Mouse (Mus musculus): Measurements from ENCODE around the gene B4gat1. TPM values are rescaled to one million over a fixed set of nuclear protein-coding genes. Genes with fewer than 3 reads are reported as not detected.
A peak's percentile ranks its signal among the peaks of the same experiment; 100 is the strongest.

Gene B4gat1
- polyA plus RNA-seq, 1 experiment, result 5.9 TPM

DNA sequence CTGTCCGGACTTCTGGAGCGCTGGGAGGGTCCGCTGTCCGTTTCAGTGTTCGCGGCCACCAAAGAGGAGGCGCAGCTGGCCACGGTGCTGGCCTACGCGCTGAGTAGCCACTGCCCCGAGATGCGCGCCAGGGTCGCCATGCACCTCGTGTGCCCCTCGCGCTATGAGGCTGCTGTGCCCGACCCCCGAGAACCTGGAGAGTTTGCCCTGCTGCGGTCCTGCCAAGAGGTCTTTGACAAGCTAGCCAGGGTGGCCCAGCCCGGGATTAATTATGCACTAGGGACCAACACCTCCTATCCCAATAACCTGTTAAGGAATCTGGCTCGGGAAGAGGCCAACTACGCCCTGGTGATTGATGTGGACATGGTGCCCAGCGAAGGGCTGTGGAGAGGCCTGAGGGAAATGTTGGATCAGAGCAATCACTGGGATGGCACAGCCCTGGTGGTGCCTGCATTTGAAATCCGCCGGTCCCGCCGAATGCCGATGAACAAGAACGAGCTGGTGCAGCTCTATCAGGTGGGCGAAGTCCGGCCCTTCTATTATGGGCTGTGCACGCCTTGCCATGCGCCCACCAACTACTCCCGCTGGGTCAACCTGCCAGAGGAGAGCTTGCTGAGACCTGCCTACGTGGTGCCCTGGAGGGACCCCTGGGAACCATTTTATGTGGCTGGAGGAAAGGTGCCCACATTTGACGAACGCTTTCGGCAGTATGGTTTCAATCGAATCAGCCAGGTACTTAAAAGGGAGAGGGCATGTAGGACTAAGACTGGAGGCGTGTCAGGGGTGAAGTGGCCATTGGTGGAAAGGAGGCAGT is 882 bp downstream of the B4gat1 start:
- Histone ChIP-seq H3K27ac (ENCODE audit: control insufficient read depth, insufficient read depth, low read depth, low read length, poor library complexity) (no peak overlapping the region), H3K4me3 (replicated peaks; ENCODE audit: control insufficient read depth, low read depth, low read length) (peak overlapping the region; percentile 91), H3K4me1 (ENCODE audit: control insufficient read depth, insufficient read depth, low read length) (no peaks in the 10 kb centered on the region; the same call in 1 of the 2 replicates)
- TF ChIP-seq POLR2A (IDR thresholded peaks at IDR 0.05; ENCODE audit: borderline replicate concordance, control insufficient read depth, low read depth, low read length) (no peak), CTCF (IDR thresholded peaks at IDR 0.05; ENCODE audit: control insufficient read depth, insufficient read depth, low read length) (no peak)
- WGBS, result 26% methylated on average over 41 of the region's 41 CpGs

DNA sequence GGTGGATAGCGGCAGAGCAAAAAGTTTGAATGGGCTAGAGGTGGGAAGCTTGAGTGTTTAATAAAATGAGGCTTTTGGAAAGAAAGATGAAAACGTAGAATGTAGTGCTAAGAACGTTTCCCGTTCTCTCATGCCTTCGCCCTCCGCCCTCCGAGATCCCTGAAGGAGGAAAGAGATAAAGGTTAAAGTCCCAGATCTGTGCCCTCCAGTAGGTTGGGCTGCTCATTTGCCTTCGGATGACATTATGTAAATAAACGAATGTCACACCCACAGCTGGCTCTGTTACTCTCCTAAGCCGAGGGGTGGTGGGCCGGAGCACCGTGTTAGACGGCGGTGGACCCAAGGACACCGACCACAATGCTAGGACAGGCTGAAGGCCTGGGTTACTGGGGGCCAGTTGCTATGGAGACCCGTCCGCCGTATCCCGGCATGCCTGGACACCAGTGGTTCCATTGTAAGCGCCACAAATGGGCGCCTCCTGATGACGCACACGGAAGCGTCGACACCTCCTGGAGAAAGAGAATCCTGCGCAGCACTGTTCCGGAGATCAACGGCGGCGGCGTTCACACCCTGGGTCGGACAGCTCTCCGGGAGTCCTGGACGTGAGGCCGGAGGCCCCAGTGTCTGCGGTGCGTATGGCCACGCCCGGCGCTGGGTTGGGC is 2.4 kb downstream of the B4gat1 start, which contains the start of gene Brms1:
Gene Brms1, plus strand, starts transcription at position 493 of the 662 bp plus-strand sequence.
- no peaks in the 10 kb centered on the region; the same call in 1 of the 2 replicates for H3K4me1 ChIP-seq (ENCODE audit: control insufficient read depth, insufficient read depth, low read length)
- WGBS, result 3% methylated on average over 40 of the region's 40 CpGs

DNA sequence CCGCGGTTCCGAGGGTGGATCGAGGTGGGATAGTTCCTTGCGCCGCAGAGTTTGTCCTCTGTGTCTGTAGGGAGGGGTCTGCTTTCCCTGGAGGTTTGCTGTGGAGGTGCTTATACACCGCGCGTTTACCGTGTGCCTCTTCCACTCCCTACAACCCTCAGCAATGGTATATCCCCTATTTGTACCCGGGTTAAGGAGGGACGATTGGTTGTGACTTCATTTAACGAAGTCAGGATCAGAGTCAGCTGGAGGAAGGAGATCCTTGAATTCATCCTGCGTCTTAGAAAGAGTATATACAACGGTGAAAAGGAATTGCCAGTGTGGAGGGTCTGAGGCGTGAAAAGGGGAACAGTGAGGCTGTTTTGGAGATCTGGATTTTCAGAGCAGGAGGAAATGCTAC is 3.0 kb downstream of the B4gat1 start:
- 2% methylated on average over 16 of the region's 16 CpGs for WGBS
- Histone ChIP-seq H3K4me3 (replicated peaks; ENCODE audit: control insufficient read depth, low read depth, low read length) (peak overlapping the region; percentile 95), H3K27ac (ENCODE audit: control insufficient read depth, insufficient read depth, low read depth, low read length, poor library complexity) (peak overlapping the region; percentile 57; the same call in 1 of the 2 replicates), H3K4me1 (ENCODE audit: control insufficient read depth, insufficient read depth, low read length) (no peaks in the 10 kb centered on the region; the same call in 1 of the 2 replicates)
- TF ChIP-seq POLR2A (IDR thresholded peaks at IDR 0.05; ENCODE audit: borderline replicate concordance, control insufficient read depth, low read depth, low read length) (no peak), CTCF (IDR thresholded peaks at IDR 0.05; ENCODE audit: control insufficient read depth, insufficient read depth, low read length) (no peak)

More for the DNA sequence above, 2.4 kb downstream of the B4gat1 start, which contains the start of gene Brms1:
- TF ChIP-seq CTCF (IDR thresholded peaks at IDR 0.05; ENCODE audit: control insufficient read depth, insufficient read depth, low read length) (no peak), POLR2A (IDR thresholded peaks at IDR 0.05; ENCODE audit: borderline replicate concordance, control insufficient read depth, low read depth, low read length) (peak; percentile 74; the same call in 1 of the 2 replicates)
- peak within 1 kb of the TSS; percentile 57; the same call in 1 of the 2 replicates for H3K27ac ChIP-seq (ENCODE audit: control insufficient read depth, insufficient read depth, low read depth, low read length, poor library complexity)
- peak within 1 kb of the TSS; percentile 95 for H3K4me3 ChIP-seq (replicated peaks; ENCODE audit: control insufficient read depth, low read depth, low read length)

DNA sequence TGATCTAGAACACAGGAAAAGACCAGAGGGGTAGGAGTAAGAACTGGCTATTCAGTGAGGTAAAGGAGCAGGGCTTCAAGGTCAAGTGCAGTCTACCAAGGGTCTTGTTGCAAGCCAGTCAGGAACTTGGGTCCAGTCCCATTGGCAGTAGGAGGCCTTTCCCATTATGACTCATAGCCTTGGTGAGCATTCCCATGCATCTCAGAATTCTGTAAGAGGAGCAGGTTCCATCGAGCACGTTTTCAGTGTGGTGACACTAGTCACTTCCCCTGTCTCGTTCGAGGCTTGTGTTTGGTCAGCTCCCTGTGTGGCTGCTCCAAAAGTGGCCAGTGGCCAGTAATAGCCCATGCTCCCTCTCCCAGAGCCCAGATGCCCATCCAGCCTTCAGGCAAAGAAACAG is 6.9 kb downstream of the B4gat1 start:
- WGBS, result 73% methylated on average over 4 of the region's 4 CpGs
- no peak overlapping the region for H3K4me3 ChIP-seq (replicated peaks; ENCODE audit: control insufficient read depth, low read depth, low read length)
- no peaks in the 10 kb centered on the region; the same call in 1 of the 2 replicates for H3K4me1 ChIP-seq (ENCODE audit: control insufficient read depth, insufficient read depth, low read length)
- TF ChIP-seq POLR2A (IDR thresholded peaks at IDR 0.05; ENCODE audit: borderline replicate concordance, control insufficient read depth, low read depth, low read length) (no peak), CTCF (IDR thresholded peaks at IDR 0.05; ENCODE audit: control insufficient read depth, insufficient read depth, low read length) (no peak)
- H3K27ac ChIP-seq (ENCODE audit: control insufficient read depth, insufficient read depth, low read depth, low read length, poor library complexity), result no peak overlapping the region

DNA sequence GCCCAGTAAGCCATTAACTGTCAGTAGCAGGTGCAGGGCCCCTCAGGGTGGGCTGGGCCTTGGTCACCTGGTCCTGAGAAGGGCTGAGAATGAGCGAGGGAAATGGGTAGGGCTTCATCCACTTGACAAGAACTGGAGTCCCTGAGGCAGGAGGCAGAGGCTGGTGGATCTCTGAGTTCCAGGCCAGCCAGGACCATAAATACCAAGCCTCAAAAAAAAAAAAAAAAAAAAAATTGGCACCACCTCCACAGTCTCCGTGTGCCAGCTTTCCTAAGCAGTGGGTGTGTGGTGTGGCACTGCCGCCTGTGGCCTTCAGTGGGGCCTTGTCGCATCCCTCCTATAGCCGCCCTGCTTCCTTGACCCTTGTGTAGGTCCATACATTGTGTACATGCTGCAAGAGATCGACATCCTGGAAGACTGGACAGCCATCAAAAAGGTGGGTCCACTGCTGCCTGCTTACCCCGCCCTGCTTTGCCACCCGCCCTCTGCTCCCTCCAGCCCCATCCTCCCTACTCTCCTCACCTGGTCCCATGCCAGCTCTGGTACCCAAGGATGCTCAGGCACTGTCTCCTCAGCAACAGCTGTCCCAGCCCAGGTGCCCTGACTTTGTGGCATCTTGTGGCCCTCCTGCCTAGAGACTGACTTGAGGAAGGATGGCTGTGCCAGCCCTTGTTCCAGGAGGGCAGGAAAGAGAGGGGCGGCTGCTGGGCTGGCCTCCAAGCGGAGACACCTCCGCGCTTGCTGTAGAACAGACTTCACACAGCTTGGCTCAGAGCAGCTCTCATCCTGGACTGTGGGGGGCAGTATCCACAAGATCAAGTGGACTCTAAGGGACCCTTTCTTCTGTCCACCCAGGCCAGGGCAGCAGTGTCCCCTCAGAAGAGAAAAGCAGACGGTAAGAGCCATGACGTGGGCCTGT is 9.8 kb downstream of the B4gat1 start:
- H3K4me3 ChIP-seq (replicated peaks; ENCODE audit: control insufficient read depth, low read depth, low read length), result no peak overlapping the region
- TF ChIP-seq POLR2A (IDR thresholded peaks at IDR 0.05; ENCODE audit: borderline replicate concordance, control insufficient read depth, low read depth, low read length) (no peak), CTCF (IDR thresholded peaks at IDR 0.05; ENCODE audit: control insufficient read depth, insufficient read depth, low read length) (peak; percentile 4; the same call in 1 of the 2 replicates)
- 86% methylated on average over 14 of the region's 14 CpGs for WGBS
- H3K27ac ChIP-seq (ENCODE audit: control insufficient read depth, insufficient read depth, low read depth, low read length, poor library complexity), result no peak overlapping the region
- no peaks in the 10 kb centered on the region for H3K4me1 ChIP-seq (ENCODE audit: control insufficient read depth, insufficient read depth, low read length)

DNA sequence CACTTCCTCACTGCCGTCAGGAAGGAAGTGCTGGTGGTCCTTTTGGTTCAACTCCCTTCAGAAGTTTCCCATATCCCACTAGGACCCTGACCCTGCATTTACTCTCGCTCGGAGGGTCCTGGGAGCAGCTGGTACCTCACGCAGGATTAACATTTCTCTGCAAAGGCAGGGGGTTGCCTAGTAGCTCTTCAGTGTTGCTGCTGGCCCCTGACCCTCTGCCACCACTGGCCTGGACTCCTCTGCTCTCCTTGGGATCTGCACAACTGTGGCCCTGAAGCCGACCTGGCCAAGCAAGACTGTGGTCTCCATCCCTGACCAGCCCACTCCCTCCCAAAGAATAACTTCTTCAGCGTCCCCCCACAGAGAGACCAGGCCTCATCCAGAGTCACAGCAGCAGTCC is 10.7 kb downstream of the B4gat1 start:
- H3K4me1 ChIP-seq (ENCODE audit: control insufficient read depth, insufficient read depth, low read length), result no peaks in the 10 kb centered on the region
- TF ChIP-seq CTCF (IDR thresholded peaks at IDR 0.05; ENCODE audit: control insufficient read depth, insufficient read depth, low read length), result no peak
- no peak for TF ChIP-seq POLR2A (IDR thresholded peaks at IDR 0.05; ENCODE audit: borderline replicate concordance, control insufficient read depth, low read depth, low read length)
- 85% methylated on average over 6 of the region's 6 CpGs for WGBS
- no peak overlapping the region for H3K27ac ChIP-seq (ENCODE audit: control insufficient read depth, insufficient read depth, low read depth, low read length, poor library complexity)
- H3K4me3 ChIP-seq (replicated peaks; ENCODE audit: control insufficient read depth, low read depth, low read length), result no peak overlapping the region

DNA sequence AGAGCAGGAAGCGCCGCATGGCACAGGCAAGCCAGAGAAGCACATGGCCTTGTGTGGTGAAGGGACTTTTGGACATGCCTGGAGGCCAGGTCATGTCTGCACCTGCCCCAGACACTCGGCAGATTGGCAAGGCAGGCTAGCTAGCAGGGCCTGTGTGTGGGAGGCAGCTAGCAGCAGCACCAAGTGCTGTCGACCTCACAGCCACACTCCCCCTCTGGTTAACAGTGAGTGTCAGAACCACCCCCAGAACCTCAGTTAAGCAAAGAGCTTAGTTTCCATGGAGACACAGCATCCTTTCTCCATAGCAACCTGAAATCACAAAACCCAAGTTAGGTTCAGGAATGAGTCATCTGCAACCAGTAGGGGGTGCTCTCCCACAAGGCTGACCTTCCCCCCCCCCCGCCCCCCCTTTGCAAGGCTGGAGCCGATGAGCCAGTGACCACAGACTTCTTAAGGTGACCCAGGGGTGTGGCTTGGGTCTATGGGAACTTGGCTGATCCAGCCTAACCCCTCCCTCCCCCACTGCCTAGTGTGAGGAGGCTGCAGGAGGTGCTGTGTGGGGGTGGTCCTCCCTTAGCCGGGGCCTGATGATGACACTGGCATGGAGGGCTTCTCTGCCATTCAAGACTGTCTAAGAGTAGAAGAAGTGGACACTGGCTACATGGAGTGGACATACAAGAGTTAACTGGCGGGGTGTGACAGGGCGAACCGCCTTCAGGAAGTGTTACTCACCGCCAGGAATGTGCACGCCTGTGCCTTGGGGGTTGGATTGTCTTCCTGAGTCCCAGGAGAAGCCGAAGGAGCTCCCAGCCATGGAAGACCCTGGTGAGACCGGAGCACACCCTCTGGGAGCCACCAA is 11.7 kb downstream of the B4gat1 start, which contains the start of gene Rin1:
Gene Rin1, plus strand, starts transcription at position 435 of the 859 bp plus-strand sequence.
- no peak for TF ChIP-seq POLR2A (IDR thresholded peaks at IDR 0.05; ENCODE audit: borderline replicate concordance, control insufficient read depth, low read depth, low read length)
- no peak for TF ChIP-seq CTCF (IDR thresholded peaks at IDR 0.05; ENCODE audit: control insufficient read depth, insufficient read depth, low read length)
- H3K4me1 ChIP-seq (ENCODE audit: control insufficient read depth, insufficient read depth, low read length), result no peaks in the 10 kb centered on the region
- H3K27ac ChIP-seq (ENCODE audit: control insufficient read depth, insufficient read depth, low read depth, low read length, poor library complexity), result no peak within 1 kb of the TSS
- 17% methylated on average over 14 of the region's 14 CpGs for WGBS
- no peak within 1 kb of the TSS for H3K4me3 ChIP-seq (replicated peaks; ENCODE audit: control insufficient read depth, low read depth, low read length)
